Mouse (Mus musculus) layer of hippocampus, postnatal 10 days (tissue): ENCODE data around the gene Nsun2. TPM values are rescaled to one million over a fixed set of nuclear protein-coding genes. Genes with fewer than 3 reads are reported as not detected.
A peak's percentile ranks its signal among the peaks of the same experiment; 100 is the strongest.
"Not testable (repeated sequence)": the region's sequence is repeated elsewhere in the genome, so short reads cannot be mapped to it uniquely, and the experiment has no call there.

ENCODE experiments used
- DNase-seq, 2 experiments: peaks; one replicate each; pipeline ENCODE4 v3.0.0; 2021; ENCODE audit warnings: low spot score in 2 of 2
- total RNA-seq, 2 experiments: library from RNA; stranded (reverse); gene quantifications; 2 replicates each; pipeline ENCODE4 v1.2.3; 2021

The Nsun2 gene
- total RNA-seq, 2 experiments from 2014 or later, result 74.5 to 84.5 TPM

GRCm38 (mm10) chr13:69631659-69632058 lies 98.1 kb downstream of the Nsun2 start:
- DNase-seq, result no peak

GRCm38 (mm10) chr13:69633551-69633950 lies 100.0 kb downstream of the Nsun2 start:
- no peak for DNase-seq

GRCm38 (mm10) chr13:69633988-69634387 lies 100.4 kb downstream of the Nsun2 start:
- DNase-seq, result no peak

GRCm38 (mm10) chr13:69635836-69636235 lies 102.3 kb downstream of the Nsun2 start:
- not testable (repeated sequence) for DNase-seq

- DNase-seq, result no peak
These were observed 102.8 kb downstream of the Nsun2 start for GRCm38 (mm10) chr13:69636375-69636774.

- DNase-seq, result no peak
These were observed 103.3 kb downstream of the Nsun2 start for GRCm38 (mm10) chr13:69636816-69637215.

- no peak for DNase-seq
These were observed 104.1 kb downstream of the Nsun2 start for GRCm38 (mm10) chr13:69637657-69638056.

GRCm38 (mm10) chr13:69638108-69638626 lies 104.6 kb downstream of the Nsun2 start:
- DNase-seq, result no peak

- no peak for DNase-seq
These were observed 105.7 kb downstream of the Nsun2 start for GRCm38 (mm10) chr13:69639251-69639650.

- no peak for DNase-seq
These were observed 106.6 kb downstream of the Nsun2 start for GRCm38 (mm10) chr13:69640126-69640525.

- DNase-seq, result no peak
These were observed 107.0 kb downstream of the Nsun2 start for GRCm38 (mm10) chr13:69640541-69640940.

GRCm38 (mm10) chr13:69641017-69641416 lies 107.5 kb downstream of the Nsun2 start:
- DNase-seq, result no peak

GRCm38 (mm10) chr13:69642656-69643216 lies 109.2 kb downstream of the Nsun2 start:
- no peak for DNase-seq

- no peak for DNase-seq
These were observed 110.4 kb downstream of the Nsun2 start for GRCm38 (mm10) chr13:69643937-69644336.

- peak in 1 of 2 experiments; percentile 8 for DNase-seq
These were observed 111.1 kb downstream of the Nsun2 start for GRCm38 (mm10) chr13:69644427-69645166.

GRCm38 (mm10) chr13:69645694-69646423 lies 112.3 kb downstream of the Nsun2 start:
- peak in 1 of 2 experiments; percentile 7 for DNase-seq

GRCm38 (mm10) chr13:69646481-69646880 lies 112.9 kb downstream of the Nsun2 start:
- no peak for DNase-seq

- no peak for DNase-seq
These were observed 121.0 kb downstream of the Nsun2 start for GRCm38 (mm10) chr13:69654508-69654907.

- peak in 1 of 2 experiments; percentile 10 for DNase-seq
These were observed 138.6 kb downstream of the Nsun2 start for GRCm38 (mm10) chr13:69672121-69672520.

GRCm38 (mm10) chr13:69672565-69672964 lies 139.0 kb downstream of the Nsun2 start:
- peak in 1 of 2 experiments; percentile 6 for DNase-seq

- DNase-seq, result peak in 1 of 2 experiments; percentile 6
These were observed 139.8 kb downstream of the Nsun2 start for GRCm38 (mm10) chr13:69673197-69673920.
